Mouse (Mus musculus) left cerebral cortex, postnatal 14 days (tissue): ENCODE measurements around the gene Spns2. TPM values are rescaled to one million over a fixed set of nuclear protein-coding genes. Genes with fewer than 3 reads are reported as not detected.

ENCODE experiments used
- DNase-seq, 2 experiments: peaks; one replicate each; pipeline ENCODE4 v3.0.0; 2021 to 2022; ENCODE audit warnings: low spot score in 2 of 2, mixed read lengths in 1 of 2
- intact Hi-C: fragments of 180-260 bp; cut with DNase I; formaldehyde crosslinking; loops from one replicate; pipeline ENCODE4 v1.15.1; 2025
- total RNA-seq, 2 experiments: library from RNA; stranded (reverse); gene quantifications; 2 replicates each; pipeline ENCODE4 v1.2.3; 2021

The Spns2 gene
- total RNA-seq, 2 experiments from 2014 or later = 46.4 to 58.5 TPM

DNA sequence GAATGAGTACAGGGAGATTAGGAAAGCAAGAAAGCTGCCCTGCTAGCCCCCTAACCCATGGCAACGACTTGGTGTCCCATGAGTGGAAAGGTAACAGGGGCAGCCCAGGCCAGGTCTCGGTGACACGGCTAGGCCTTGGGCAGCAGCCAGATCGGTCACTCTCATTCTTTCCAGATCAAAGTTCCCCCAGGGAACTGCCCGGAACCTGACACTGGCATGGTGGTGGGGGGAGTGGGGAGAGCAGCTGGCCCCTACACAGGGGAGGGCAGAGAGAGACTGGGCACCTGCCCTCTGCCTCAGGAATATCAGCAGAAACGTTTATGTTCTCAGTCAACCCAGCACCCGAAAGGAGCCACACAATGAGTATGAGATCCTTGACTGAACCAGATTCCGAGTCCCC lies 71.5 kb downstream of the Spns2 start:
- no peak for DNase-seq
- intact Hi-C loops = no loop called here

DNA sequence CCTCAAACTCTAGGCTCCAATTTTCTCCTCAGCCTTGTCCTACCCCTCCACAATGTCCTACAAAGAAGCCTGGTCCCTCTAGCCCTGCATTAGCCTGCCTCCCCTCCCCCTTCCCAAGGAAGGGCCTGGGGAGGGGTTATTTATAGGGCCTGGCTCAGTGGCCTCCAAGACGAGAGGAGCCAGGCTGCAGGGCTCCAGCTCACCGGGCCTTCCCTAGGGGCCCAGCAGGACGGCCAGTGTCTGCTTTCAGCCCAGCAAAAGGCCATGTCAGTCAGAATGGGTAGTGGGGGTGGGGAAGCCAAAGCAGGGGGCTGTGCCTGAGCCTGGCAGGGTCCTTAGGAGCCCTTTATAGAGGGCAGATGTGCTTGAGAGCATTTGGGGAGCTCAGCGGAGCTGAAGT lies 72.3 kb downstream of the Spns2 start:
- intact Hi-C loops = no loop called here
- DNase-seq = no peak

DNA sequence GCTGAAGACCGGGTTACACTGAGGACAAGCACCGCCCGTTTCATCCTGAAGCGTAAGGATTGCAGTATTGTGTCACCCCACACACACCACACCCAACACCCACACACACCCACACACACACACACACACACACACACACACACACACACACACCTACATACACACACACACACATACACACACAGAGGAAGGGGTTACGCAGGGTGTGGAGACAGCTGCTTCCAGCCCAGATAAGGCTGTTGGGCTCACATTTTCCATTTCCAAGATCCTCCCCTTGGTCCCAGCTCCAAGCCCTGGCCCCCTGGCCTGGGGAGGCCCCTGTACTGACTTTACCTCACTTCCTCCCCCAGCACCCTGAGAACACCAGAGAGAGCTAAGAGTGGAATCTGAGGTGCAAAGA lies 73.0 kb downstream of the Spns2 start:
- no peak for DNase-seq
- intact Hi-C loops = no loop called here

DNA sequence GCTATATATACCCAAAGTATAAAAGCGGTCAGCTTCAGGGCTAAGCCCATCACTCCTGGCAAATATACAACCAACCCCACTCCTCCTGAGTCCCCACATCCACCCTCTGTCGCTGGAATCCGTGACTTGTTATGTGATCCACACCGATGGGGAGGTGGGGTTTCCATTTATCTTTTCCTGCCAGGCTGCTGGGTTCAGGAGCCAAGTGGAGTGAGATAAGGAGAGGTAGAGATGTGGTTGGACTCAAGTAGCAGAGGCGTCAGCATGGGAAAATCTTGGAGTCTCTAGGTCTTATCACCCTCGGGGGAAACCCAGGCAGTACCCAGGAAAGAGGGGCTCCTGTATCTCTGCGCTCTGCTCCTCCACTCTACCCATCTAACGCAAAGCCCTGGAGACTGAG lies 74.5 kb downstream of the Spns2 start:
- intact Hi-C loops = no loop called here
- no peak for DNase-seq

DNA sequence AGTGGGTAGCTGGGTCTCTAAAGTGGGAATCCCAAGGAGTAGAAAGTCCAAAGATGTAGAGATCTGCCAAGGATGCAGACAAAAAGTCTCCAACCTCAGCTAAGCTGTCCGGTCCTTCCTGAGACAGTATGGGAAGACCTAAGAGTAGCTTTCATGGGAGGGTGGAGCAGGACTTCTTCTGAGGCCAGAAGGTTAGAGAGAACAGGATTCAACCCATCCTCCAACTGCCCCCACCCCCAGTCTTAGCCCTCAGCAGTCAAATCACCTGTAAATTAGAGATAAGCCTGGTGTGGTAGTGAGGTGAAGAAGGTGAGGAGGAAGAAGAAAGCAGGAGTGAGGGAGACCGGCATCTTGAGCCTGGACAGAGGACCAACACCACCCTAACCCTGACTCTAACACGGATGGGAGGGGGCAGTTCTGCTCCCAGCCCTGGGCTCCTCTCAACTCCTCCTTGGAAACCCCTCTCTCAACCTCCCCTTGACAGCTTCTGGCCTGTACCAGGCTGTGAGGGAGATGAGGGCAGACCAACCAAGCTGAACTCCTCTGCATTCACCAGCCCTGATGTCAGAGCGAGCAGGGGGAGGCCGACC lies 76.0 kb downstream of the Spns2 start:
- no peak for DNase-seq
- intact Hi-C loops = no loop called here

DNA sequence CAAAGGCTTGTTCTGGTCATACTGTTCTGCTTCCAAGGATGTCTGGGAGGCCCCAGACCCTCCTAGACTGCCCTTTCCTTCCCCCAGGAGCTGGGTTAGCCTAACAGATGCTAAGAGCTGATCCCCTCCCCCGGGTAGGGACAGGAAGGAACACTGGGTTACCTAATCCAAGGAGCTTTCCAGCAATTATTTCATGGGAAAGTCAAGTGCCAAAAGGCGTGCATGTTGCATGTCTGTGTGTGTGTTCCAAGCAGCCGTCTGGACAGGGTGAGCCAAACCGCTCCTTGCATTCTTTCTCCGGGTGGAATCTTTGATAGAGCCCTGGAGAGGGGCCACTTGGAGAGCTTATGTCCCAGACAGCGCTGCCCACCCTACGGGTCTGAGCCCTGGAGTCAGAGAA lies 76.7 kb downstream of the Spns2 start:
- DNase-seq = no peak
- intact Hi-C loops = no loop called here

DNA sequence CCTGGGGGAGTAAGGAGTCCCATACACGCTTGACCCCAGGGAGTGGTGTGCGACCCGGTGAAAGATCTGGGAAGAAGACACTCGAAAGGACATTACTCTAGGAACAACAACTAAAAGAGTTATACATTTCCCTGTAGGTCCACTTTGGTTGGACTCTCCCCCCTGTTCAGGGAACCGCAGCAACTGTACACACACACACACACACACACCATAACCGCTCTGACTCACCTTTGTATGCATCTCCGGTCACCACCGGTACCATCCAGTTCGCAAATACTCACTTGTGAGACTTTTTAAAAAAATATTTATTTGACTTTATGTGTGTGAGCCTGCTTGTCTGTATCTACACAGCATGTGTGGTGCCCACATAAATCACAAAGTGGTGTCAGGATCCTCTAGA lies 77.8 kb downstream of the Spns2 start:
- intact Hi-C loops = no loop called here
- DNase-seq = no peak

DNA sequence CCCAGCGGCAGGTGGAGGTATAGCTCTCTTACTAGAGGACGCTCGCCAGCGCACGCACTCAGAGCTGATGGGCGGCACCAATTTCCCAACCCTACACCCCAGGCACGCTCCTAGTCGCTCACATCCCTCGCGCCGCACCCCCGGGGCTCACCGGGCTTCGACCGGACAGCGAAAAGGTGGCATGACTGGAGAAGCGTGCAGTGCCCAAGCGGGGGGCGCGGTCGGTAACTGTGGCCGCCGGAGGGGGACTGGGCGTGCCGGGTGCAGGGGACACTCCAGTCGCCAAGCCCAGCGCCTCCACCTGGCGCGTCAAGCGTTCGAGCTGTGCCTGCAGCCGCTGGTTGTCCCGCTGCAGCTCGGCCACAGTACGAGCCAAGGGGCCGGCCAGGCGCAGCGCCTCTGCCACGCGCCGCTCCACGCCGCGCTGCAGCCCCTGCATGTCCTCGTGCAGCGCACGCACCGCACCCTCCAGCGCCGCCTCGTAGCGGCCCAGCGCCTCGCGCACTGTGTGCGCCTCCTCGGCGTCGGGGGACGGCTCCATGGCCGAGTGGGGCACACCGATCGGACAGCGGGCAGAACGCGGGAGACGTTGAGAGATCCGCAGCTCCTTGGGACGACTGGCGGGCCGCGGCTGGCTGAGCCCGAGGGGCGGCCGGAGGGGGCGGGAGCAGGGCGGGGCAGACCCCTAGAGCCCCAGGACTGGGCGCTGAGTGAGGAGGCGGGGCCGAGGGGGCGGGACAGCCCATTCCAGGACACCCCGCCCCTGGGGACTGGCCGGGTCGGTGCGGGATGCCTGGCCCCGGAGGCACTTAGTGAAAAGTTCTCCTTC lies 78.4 kb downstream of the Spns2 start, which contains the start of gene Smtnl2:
TSS of gene Smtnl2 (minus strand) at position 621 of the 829 bp plus-strand sequence.
- intact Hi-C loops = no loop called here
- peak; percentile 46 to 48 for DNase-seq

DNA sequence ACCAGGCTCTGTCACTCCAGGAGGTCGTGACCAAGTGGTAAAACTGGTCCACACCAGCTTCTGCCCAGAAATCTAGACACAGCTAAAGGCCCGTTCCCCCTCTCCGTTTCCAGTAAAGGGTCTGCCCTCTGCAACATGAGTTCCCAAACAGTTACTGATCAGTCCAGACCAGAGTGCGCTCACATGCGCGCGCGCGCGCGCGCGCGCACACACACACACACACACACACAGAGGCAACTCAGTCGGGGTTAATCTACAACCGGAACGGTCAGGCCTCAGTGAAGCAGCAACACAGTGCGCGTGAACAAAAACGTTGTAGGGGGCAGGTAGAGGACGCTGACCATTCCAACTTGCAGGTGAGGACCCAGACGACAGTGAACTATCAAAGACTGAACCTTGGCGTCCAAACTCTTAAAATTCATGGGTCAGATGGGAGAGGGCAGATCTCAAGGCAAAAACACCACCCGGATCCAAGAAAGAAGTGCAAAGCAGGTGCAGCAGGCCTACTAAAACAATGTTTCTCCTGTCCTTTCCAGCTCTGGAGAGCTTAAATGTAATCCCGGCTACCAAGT lies 79.1 kb downstream of the Spns2 start:
- intact Hi-C loops = no loop called here
- no peak for DNase-seq

DNA sequence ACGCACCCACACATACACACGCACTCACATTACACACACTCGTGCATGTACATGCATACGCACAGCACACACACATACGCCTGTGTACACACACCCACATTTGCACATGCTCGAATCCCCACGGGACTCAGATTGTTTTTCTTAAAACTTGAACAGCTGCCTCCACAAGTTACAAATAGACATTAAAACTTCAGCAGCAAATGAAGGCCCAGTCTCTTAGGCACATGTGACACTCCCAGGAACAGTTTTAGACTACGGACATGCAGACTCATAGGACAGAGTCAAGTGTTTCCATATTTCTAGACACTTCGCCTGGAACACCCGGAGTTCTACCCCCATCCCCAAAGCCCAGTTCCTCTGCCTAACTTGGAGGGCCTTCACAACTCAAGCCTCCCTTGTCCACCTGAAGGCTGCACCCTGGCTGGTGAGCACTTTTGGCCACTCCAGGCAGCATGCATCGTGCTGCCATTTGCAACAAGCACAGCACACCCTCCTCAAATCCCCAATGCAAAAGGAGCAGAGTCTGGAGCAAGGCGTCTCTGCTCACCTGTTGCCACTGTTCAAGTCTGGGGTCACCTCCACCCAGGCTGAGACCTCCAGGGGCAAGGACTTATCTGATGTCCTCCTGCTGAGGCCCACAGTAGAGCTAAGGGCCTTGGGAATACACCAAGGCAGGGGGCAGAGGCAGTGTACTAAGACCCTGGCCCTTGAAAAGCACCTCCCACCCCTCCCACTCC lies 79.9 kb downstream of the Spns2 start:
- intact Hi-C loops = loop anchor here (5.0 kb wide), 1 partner anchor 48 kb away; the partner anchor contains the start of gene Tekt1
- peak in 1 of 2 experiments; percentile 29 for DNase-seq

DNA sequence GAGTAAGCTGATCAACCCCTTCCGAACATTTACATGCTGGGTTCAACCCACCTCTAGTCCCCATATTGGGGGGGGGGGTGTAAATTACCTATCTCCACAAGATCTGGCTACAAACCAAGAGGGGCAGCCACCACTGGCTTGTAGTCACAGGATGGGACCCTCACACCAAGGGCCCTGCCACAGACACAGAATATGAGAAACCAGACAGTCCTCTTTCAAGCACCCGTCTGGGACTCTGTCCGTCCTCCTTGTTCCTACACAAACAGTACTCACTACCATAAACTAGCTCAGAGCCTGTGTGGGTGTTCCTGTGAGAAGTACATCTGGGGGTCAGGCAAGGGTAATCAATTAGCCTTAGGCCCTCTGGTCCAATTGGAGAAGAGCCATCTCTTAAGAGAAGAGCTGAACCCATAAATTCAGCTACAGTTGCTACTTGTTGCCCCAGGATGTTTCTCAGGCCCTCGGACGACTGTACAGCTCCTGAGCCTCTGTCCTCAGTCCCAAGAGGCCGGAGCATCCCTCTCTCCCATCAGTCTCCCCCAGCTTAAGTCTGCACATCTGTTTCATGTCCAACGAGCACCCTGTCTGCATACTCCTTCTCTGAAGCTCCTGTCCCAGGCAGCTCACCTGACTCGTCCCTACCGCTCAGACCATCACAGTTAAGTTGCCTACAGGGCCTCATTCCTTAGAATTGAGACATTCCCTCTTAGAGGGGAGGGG lies 81.1 kb downstream of the Spns2 start:
- intact Hi-C loops = loop anchor here (5.0 kb wide), 1 partner anchor 46 kb away; the partner anchor contains the start of gene Tekt1
- DNase-seq = no peak

DNA sequence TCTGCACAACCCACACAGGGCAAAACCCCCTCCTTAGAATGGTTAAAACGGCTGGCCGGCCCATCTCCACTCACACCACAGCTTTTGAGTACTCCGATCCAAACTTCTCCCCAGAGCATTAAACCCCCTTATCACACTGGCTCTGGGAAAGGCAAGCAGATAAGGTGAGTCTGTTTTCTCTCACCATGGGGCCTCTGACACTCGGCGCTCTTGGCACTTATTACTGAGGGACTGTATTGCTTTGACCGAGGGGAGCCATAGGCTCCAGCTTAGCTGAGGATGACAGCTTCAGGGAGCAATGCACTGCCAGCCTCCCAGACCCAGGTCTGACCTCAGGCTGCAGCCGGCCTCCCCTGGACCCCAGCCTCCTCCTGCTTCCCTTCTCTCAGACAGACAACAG lies 82.1 kb downstream of the Spns2 start:
- DNase-seq = no peak
- intact Hi-C loops = loop anchor here (5.0 kb wide), 1 partner anchor 45 kb away; the partner anchor contains the start of gene Tekt1

DNA sequence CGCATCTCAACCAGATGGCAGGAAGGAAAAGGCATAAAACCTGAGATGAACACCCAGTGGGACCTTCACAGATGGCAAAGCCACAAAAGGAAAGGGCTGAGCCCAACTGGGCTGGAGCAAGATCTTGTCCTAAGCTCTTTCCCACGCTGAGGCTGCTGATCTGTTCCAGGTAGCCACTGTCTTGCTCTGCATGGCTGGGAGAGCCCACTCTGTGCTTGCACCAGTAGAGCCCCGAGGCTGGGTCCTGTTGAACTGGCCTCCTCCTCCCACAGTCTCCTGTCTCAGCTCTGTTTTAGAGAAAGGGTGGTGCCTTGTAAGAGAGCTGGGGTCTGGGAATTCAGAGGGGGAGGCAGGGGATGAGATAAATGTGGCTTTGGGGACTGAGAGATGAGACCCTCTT lies 82.6 kb downstream of the Spns2 start:
- intact Hi-C loops = loop anchor here (5.0 kb wide), 1 partner anchor 45 kb away; the partner anchor contains the start of gene Tekt1
- no peak for DNase-seq

DNA sequence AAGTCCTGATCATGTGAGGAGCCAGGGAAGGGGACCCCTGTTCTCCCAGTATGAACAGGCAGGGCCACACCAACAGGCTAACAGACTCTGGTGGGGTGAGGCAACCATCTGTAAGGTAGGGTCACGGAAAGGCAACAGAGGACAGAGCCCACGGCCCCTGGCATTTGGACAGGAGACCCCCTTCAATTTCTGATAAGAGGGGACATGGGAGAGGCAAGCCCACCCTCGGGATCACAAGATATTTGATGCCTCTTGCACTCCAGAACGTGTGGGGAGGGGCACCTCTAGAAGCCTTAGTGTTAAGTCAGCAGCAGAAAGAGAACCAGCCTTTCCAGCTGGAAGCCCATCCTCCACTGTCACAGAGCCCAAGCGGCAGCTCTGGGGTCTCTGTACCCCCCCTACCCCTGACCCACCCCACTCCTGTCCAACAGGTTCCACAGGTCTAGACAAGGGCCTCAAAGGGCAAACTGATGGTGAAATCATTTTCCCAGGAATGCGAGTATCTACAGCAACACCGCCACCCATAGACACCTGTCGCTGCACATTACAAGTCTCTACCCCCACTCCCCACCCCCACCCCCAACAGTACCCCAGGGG lies 83.5 kb downstream of the Spns2 start:
- intact Hi-C loops = loop anchor here (5.0 kb wide), 1 partner anchor 44 kb away; the partner anchor contains the start of gene Tekt1

DNA sequence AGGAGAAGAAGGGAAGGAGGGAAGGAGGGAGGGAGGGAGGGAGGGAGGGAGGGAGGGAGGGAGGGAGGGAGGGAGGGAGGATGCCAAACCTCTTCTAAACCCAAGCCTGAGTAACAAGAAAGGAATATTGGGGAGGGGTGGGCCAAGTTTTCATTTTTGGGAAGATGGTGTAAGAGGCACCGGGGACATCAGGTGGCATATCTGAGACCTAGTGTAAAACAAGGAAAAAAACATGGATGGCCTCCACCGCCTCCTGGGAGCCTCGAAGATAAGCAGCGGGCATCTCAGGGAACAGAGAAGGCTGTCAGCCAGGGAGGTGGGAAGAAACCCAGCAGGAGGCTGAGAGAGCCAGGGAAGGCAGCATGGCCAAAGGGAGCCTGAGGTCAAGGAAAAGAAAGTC lies 84.2 kb downstream of the Spns2 start:
- intact Hi-C loops = loop anchor here (5.0 kb wide), 1 partner anchor 43 kb away; the partner anchor contains the start of gene Tekt1
- no peak for DNase-seq

More for the DNA sequence above, 83.5 kb downstream of the Spns2 start:
- DNase-seq = no peak

DNA sequence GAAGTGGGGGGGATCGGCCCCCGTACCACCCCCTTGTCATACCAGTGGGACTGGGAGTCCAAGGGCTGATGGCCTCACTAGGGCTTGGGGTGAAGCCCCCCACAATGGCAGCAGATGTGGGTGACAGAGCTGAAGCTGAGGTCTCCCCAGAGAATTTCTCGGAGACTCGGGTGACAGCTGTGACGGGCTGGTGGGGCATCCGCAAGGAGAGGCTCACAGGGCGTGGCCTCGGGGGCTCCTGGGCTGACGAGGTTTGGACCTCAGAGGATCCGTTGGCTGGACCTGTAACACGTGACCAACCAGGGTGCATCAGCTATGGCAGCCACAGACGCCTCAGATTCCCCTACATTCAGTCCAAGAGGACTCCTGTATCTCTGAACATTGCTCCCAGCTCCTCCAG lies 86.7 kb downstream of the Spns2 start:
- intact Hi-C loops = no loop called here
- DNase-seq = no peak

DNA sequence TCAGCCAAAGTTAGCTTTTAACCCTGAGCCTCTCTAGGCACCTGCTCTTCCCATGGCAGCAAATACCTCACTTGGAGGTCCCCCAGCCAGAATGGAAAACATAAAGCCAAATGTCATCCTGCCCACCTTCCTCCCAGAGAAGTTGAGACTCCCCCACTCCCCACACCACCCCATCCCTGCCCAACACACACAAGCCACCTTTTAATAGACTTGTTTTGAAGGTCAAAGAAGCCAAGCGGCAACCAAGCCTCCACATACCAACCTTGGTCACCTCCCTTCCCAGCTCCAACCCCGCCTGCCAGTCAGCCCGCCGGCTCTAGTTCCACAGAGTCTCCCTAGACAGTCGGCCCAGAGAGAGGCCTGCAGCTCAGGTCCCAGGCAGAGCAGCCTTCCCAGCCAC lies 87.7 kb downstream of the Spns2 start:
- no peak for DNase-seq
- intact Hi-C loops = no loop called here
